Mouse (Mus musculus): ENCODE measurements around the gene Pafah1b2. TPM values are rescaled to one million over a fixed set of nuclear protein-coding genes. Genes with fewer than 3 reads are reported as not detected.

Pafah1b2 gene
- total RNA-seq, 2 experiments from 2014 or later: 212 to 230 TPM

DNA sequence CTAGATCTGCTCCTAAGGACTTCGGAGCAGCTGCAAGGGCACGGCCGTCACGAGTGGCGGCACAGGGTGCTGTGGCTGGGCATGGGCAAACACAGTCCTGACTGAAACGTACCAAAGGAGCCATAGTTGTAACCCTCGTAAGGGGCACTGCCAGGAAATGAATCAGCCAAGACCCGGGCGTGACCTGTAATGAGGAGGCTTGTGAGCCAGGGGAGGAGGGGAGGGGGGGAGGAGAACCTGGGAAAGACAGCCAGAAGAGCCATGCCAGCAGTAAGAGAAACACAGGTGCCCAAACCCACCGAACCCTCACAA, 65.7 kb downstream of the Pafah1b2 start:
- intact Hi-C loops (cut with DNase I): no loop called here
- no peak for DNase-seq (ENCODE audit: low spot score in 2 of 2)

GRCm38 (mm10) chr9:45946182-45946871, 66.2 kb downstream of the Pafah1b2 start:
- intact Hi-C loops (cut with DNase I): no loop called here
- no peak for DNase-seq (ENCODE audit: low spot score in 2 of 2)

GRCm38 (mm10) chr9:45945721-45946120, 66.8 kb downstream of the Pafah1b2 start:
- DNase-seq (ENCODE audit: low spot score in 2 of 2): no peak
- intact Hi-C loops (cut with DNase I): no loop called here

- no peak for DNase-seq (ENCODE audit: low spot score in 2 of 2)
- intact Hi-C loops (cut with DNase I): no loop called here
Measured at GRCm38 (mm10) chr9:45944506-45945400, 67.7 kb downstream of the Pafah1b2 start.

- intact Hi-C loops (cut with DNase I): no loop called here
- no peak for DNase-seq (ENCODE audit: low spot score in 2 of 2)
Measured at GRCm38 (mm10) chr9:45943628-45944505, 68.6 kb downstream of the Pafah1b2 start.

GRCm38 (mm10) chr9:45942916-45943315, 69.6 kb downstream of the Pafah1b2 start:
- intact Hi-C loops (cut with DNase I): no loop called here
- DNase-seq (ENCODE audit: low spot score in 2 of 2): no peak

DNA sequence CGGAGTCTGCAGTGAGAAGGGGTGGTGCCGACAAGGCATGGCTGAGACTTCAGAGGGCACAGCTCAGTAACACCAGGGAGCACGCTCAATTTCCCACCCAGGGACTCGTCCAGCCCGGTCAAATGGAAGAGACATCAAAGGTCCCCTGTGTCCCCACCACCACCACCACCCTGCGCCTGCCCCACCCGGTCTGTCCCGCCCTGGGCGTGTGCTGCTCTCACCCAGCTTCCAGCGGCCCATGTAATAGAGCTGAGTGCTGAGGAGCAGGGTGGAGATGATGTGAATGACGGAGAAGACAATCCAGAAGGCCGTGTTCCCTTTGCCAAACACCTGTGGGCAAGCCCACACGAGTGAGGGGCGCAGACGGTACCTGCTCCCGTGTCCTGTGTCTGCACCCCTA, 70.0 kb downstream of the Pafah1b2 start:
- no peak for DNase-seq (ENCODE audit: low spot score in 2 of 2)
- intact Hi-C loops (cut with DNase I): no loop called here

- intact Hi-C loops (cut with DNase I): no loop called here
- no peak for DNase-seq (ENCODE audit: low spot score in 2 of 2)
Measured at GRCm38 (mm10) chr9:45941329-45941888, 71.1 kb downstream of the Pafah1b2 start.

GRCm38 (mm10) chr9:45939794-45940193, 72.7 kb downstream of the Pafah1b2 start:
- DNase-seq (ENCODE audit: low spot score in 2 of 2): no peak
- intact Hi-C loops (cut with DNase I): no loop called here

GRCm38 (mm10) chr9:45938952-45939637, 73.4 kb downstream of the Pafah1b2 start:
- intact Hi-C loops (cut with DNase I): no loop called here
- no peak for DNase-seq (ENCODE audit: low spot score in 2 of 2)

GRCm38 (mm10) chr9:45938088-45938487, 74.4 kb downstream of the Pafah1b2 start:
- intact Hi-C loops (cut with DNase I): no loop called here
- no peak for DNase-seq (ENCODE audit: low spot score in 2 of 2)

GRCm38 (mm10) chr9:45936883-45937282, 75.6 kb downstream of the Pafah1b2 start:
- peak; percentile 63 to 82 for DNase-seq (ENCODE audit: low spot score in 2 of 2)
- intact Hi-C loops (cut with DNase I): no loop called here

DNA sequence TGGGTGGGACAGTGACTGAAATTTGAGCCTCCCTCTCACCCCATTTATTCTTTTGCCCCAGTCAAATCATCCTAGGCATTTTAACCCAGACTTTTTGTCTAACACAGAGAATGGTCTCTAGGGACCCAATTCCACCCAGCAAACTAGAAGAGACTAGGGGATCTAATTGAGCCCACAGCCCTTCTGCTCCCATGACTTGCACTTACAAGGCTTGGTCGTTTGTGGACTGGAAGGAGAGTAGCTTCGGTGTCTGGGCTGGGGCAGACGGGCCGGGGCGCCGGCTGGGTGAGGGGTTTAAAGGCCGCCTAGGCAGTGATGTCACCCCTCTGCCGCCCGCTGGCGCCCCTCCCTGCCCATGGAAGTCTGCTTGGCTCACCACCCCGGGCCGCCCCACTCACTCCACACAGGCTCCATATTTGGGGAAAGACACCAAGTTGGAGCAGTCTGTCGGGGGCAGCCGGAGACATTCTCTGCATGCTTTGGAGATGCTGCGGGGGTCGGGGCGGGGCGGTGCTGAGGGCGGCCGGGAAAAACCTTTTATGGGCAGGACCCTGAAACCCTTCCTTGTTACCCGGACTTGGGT, 76.8 kb downstream of the Pafah1b2 start, which contains the start of gene Tagln:
Tagln (minus strand) TSS at position 431 of the 583 bp plus-strand sequence.
- no peak for DNase-seq (ENCODE audit: low spot score in 2 of 2)
- intact Hi-C loops (cut with DNase I): no loop called here

DNA sequence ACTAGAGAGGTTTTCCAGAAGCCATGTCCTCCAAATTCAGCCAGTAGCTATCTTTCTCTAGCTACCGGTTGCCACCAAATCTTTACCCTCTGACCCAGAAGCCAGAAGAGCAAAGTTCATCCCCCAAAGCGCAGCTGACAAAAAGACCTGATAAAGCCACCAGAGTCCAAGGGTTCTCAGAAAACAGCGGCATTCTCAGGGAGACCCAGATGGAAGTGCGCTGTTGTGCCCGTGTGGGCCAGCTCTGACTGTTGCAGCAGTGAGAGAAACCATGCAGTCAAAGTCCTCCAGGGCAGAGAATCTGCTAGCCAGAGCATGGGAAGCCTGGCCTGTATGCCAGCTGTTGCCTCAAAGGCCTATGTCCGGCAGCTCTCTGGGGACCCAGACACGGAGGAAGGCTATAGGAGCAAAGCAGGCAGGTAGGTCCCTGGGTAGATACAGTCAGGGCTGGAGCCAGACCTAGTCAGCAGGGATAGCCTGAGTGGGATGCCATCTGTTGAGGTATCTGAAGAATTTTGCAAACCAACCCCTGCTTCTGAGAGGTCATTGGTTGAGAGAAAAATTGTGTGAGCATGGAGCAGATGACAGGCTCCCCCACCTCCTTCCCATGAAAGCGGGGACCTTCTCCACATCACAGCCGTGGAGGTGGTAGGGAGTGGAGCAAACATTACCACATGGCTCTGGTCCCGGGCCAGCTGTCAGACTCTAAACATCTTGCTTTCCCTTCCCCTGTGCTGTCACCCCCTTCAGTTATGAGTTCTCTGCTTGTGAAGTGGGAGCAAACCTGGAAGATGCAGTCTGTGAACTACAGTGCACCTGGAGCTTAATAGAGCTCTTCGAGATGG, 79.7 kb downstream of the Pafah1b2 start:
- intact Hi-C loops (cut with DNase I): no loop called here
- peak; percentile 39 to 53 for DNase-seq (ENCODE audit: low spot score in 2 of 2)

GRCm38 (mm10) chr9:45931958-45932357, 80.5 kb downstream of the Pafah1b2 start:
- intact Hi-C loops (cut with DNase I): no loop called here
- no peak for DNase-seq (ENCODE audit: low spot score in 2 of 2)

DNA sequence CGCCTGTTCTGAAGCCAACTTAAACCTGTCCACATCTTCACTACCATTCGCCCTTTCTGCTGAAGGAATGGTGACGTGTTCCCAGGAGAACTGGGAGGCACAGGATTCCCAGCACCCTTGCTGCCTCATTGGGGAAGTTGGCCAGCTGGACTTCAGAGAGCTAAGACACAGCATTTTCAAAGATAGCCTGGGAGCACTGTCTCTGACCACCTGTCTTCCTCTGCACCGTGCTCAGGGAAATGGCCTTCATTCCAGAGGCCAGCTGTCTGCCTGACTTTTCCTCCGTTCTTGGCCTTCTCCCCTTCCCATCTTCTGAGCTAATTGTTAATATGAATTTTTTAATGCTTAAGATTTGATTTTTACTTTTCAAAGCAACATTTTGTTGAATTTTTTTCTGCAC, 83.2 kb downstream of the Pafah1b2 start:
- intact Hi-C loops (cut with DNase I): no loop called here
- no peak for DNase-seq (ENCODE audit: low spot score in 2 of 2)

DNA sequence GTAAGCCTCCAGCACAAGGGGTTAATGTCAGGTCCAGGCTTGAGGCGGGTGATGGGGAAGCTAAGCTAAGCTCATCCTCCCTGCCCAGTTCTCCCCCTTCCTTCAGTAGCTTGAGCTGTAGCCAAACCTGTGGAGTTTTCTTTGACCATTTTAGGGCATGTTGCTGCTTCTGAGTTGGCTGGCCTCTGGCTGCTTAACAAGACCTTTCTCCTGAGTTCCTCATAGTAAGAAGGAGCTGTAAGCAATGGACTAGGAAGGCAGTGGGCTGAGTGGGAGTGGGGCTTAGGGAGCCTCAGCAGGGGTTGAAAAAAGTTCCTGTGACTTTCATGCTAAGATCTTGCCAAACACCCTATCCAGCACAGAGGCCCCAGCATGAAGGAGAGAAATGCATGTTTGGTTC, 92.6 kb downstream of the Pafah1b2 start:
- DNase-seq (ENCODE audit: low spot score in 2 of 2): no peak
- intact Hi-C loops (cut with DNase I): no loop called here
